Mouse (Mus musculus): ENCODE measurements around the gene Tnk1.

Tnk1 gene

GRCm38 (mm10) chr11:69858113-69858998 is at the start of gene Tnk1:
Gene Tnk1 (minus strand): TSS chr11:69858730.
- DNase-seq (ENCODE audit: extremely low spot score) = no peak

GRCm38 (mm10) chr11:69904311-69904710 is 45.8 kb upstream of the Tnk1 start:
- no peak for DNase-seq (ENCODE audit: extremely low spot score)

- DNase-seq (ENCODE audit: extremely low spot score) = no peak
Measured at GRCm38 (mm10) chr11:69902972-69903371, 44.4 kb upstream of the Tnk1 start.

DNA sequence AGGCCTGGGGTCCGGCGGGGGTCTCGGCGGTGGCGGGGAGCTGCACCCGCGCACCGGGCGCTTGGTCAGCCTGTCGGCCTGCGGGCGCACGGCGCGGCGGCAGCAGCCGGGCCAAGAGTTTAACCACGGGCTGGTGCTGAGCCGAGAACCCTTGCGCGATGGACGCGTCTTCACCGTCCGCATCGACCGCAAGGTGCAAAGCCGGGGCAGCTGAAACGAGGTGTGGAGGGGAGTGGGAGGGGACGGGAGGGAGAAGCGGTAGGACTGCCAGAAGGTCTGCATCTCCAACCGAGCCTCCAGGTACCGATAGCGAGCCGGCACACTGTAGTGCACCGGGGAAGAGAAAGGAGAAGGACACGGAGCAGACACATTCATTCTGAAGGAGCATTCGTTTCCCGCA is 43.5 kb upstream of the Tnk1 start:
- DNase-seq (ENCODE audit: extremely low spot score) = no peak

DNA sequence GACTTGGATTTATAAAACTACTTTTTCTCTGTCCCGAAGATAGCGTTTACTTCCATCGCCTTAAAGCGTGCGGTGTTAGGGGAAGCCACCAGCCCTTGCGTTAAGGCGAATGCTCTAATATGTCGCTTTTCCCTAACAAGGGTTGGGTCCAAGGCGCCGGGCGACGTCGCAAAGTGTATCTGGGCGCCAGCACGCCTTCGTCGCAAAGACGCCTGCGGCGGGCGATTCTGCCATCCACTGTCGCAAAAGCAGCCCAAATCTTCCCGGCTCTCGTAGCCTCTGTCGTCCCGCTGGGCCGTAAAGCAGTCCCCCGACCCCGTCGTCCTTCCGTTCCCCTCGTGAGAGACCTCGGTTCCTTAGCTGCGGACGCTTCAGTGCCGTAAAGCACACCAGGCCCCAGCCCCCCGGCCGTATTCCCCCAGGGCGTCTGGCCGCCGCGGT is 42.9 kb upstream of the Tnk1 start:
- DNase-seq (ENCODE audit: extremely low spot score) = peak; percentile 92

- peak; percentile 94 for DNase-seq (ENCODE audit: extremely low spot score)
Measured at GRCm38 (mm10) chr11:69900471-69901405, 42.2 kb upstream of the Tnk1 start, which contains the start of the genes 2810408A11Rik and Neurl4. Gene 2810408A11Rik (minus strand): TSS chr11:69900987. Gene Neurl4 (plus strand): TSS chr11:69901072.

- no peak for DNase-seq (ENCODE audit: extremely low spot score)
Measured at GRCm38 (mm10) chr11:69899870-69900269, 41.3 kb upstream of the Tnk1 start.

- no peak for DNase-seq (ENCODE audit: extremely low spot score)
Measured at GRCm38 (mm10) chr11:69895291-69895690, 36.8 kb upstream of the Tnk1 start, which contains the start of gene Acap1. Gene Acap1 (minus strand): TSS chr11:69895539.

DNA sequence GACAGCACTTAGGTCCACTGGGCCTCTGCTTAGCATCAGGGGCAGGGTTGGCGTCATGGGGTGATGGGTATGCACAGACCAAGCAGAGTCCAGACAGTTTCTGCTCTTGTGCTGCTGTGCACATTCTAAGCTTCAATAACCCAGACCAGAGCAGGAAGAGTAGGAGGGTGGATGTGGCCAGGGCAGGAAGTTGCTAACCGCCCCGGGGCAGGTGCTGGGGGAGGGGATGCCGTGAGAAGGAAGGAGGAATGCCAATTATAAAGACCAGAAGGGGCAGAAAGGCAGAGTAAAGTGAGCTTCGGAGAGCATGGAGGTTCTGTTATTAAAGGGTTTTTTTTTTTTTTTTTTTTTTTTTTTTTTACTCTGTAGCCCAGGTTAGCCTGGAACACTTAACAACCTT is 36.1 kb upstream of the Tnk1 start:
- no peak for DNase-seq (ENCODE audit: extremely low spot score)

DNA sequence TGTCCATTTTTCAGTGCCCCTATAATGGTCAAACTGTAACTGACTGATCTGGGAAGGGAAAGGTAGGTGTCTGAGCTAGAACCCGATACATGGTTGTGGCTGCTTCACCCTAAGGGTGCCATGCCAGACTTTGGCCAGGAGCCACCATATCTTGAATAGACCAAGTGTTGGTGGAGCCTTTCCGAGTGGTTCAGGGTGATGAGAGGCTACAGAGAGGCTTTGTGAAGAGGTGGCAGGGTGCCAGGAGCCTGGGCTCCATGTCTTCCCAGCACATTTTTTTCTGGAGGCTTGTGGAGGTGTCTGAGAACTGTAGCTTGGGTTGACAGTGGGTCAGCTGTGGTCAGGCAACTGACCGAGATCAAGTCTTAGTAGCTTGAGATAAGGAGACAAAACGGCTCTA is 33.0 kb upstream of the Tnk1 start:
- no peak for DNase-seq (ENCODE audit: extremely low spot score)

- no peak for DNase-seq (ENCODE audit: extremely low spot score)
Measured at GRCm38 (mm10) chr11:69886907-69887635, 28.5 kb upstream of the Tnk1 start.

GRCm38 (mm10) chr11:69884663-69885062 is 26.1 kb upstream of the Tnk1 start:
- no peak for DNase-seq (ENCODE audit: extremely low spot score)

GRCm38 (mm10) chr11:69884240-69884639 is 25.7 kb upstream of the Tnk1 start:
- no peak for DNase-seq (ENCODE audit: extremely low spot score)

DNA sequence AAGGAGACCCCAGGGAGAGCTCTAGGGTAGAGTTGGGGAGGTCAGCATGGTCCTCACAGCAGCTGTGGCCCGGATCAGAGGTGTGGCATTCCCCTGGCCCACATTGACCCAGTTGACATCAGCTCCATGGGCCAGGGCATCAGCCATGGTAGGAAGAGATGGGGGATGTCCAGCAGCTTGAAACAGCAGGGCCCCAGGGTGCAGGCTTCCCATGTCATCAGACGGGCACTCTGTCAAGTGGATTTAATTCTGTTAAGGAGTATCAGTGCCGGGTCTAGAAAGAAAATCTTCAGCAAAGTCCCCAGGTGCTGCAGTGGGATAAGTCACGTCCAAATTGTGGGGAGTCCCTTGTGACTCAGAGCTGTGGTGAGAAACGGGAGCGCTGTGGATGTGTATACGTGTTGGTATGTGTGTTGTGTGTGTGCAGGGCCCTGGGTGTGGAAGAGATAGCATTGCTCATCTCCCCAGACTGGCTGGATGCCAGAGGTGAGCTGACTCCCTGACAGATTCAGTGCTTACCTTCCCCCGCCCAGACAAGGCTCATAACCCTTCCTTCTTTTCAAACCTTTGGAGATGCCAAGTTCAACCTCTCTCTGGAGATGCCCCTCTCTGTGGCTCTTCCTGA is 25.1 kb upstream of the Tnk1 start:
- DNase-seq (ENCODE audit: extremely low spot score) = no peak

DNA sequence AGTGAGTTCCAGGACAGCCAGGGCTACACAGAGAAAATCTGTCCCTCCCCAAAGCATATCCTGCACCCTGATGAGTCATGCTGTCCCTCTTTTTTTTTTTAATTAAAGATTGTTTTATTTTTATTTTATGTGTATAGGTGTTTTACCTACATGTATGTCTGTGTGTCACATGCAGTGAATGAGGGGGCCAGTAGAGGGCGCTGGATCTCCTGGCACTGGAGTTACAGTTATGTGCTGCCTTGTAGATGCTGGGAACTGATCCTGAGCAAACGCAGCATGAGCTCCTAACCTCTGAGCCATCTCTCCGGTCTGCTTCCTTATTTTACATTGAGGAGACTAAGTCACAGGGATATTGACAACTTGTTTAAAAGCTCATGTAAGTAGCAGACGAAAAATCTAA is 24.5 kb upstream of the Tnk1 start:
- no peak for DNase-seq (ENCODE audit: extremely low spot score)

- DNase-seq (ENCODE audit: extremely low spot score) = no peak
Measured at GRCm38 (mm10) chr11:69881787-69882670, 23.5 kb upstream of the Tnk1 start.

- peak; percentile 94 for DNase-seq (ENCODE audit: extremely low spot score)
Measured at GRCm38 (mm10) chr11:69880853-69881603, 22.5 kb upstream of the Tnk1 start, which contains the start of gene Kctd11. Gene Kctd11 (minus strand): TSS chr11:69881406.

- no peak for DNase-seq (ENCODE audit: extremely low spot score)
Measured at GRCm38 (mm10) chr11:69880506-69880852, 21.9 kb upstream of the Tnk1 start.

DNA sequence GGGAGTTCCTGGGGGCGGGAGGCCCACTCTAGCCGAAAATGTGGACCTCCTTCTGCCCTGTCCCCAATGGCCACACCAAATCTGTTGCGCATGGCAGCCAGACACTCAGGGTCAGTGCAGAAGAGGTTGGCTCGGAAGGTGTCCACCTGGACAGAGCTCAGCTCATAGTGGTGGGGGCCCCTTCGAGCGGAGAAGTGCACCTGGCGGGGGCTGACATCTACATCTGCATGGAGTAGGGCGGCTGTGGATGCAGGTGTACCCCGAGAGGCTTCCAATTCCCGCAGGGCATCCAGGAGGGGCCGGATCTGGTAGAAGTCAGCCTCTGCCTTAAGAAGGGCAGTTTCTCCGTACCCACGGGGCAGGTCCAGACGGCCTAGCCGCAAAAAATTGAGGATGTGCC is 21.2 kb upstream of the Tnk1 start:
- DNase-seq (ENCODE audit: extremely low spot score) = no peak

Data from embryo, embryonic 9.5 days (tissue).